Mouse (Mus musculus) right cerebral cortex, postnatal 14 days (tissue): ENCODE measurements around the gene Rcor1.

Experiments used
- DNase-seq: peaks from one replicate; pipeline ENCODE4 v3.0.0; 2022

Rcor1 gene

DNA sequence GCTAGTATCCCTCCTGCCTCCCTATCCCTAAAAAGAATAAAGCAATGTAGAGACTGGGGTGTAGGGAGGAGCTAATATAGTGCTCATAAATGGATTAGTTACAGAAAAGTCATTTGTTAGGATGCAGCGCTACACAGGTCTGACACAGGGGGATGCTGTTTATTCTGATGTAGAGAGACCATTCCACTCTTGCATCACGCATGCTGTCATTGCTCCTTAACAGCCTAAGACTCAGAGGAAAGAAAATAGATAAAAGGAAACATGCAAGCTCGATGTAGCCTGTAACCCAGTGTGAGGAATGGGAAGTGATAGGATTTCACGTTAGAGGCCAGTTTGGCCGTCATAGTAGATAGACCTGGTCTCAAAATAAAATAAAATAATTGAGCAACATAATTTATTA is 31.9 kb downstream of the Rcor1 start:
- no peak for DNase-seq

DNA sequence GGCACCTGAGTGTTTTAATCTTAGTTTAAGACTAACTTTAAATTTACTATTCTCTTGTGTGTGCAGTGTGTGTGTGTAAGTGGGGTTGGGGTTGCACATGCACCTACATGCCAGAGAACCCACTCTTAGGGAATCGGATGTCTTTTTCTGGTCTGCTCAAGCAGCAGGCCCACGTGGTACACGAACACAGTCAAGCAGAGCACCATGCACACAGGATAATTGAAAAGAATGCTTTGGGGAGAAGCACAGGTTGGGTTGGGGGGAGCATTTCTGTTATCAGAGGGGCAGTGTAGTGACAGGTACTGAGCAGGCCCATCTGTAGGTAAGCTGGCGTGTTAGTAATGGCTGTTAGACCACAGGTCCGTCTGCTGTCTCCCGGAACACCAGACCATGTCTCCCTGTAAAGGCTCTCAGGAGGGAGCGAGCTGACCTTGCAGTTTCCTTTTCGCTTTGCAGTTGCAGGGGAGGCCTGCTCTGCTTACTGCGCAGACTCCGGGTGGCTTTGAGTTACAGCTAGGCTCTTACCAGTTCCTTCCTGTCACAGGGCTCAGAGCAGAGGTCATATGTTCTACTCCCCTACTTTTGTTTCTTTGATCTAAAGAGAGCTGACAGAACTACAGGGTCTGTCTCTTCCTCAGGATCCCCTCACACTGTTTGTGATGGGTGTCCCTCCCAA is 32.5 kb downstream of the Rcor1 start:
- peak; percentile 22 for DNase-seq

DNA sequence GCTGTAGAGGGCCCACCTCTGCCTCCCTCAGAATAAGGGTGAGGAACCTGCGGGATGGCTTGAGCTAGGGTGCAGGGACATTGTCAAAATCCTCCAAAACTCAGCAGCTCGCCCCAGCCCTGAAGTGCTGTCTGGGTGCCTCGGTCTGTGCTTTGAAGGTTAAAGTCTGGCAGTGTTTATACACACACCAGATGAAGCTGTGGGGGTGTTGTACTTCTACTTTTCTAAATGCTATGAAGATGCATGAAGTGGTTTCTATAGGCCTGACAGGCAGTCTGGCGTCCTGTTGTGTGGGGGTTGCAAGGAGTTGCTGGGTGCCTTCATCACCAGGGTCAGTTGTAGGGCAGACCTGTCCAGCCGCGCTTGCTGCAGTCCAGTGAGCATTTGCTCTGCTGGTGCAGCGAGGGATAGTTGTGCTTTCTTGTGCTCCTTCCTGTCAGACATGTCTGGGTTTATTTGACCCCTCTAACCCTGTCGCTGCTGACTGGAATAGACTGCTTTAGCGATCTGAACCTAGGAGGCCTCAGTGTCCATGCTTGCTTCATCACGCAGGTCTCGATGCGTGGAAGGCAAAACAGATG is 37.3 kb downstream of the Rcor1 start:
- DNase-seq = no peak

DNA sequence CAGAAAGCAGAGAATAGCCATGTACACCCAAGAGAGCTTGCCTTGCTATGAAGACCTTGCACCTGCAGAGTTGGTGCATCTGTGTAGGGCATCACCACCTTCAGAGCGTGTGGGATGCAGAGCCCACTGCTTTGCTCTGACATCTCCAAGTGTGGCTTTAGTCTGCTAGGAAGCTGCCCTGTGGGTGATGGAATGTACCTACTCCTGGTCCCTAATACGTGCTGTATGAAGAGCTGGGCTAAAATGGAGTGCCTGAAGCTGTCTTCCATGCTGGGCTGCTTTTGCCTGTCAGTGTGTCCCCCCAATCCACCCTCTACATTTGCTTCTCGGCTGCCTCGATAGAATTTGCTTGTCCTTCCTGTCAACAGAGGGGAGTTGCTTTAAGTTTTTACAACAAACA is 46.4 kb downstream of the Rcor1 start:
- no peak for DNase-seq

DNA sequence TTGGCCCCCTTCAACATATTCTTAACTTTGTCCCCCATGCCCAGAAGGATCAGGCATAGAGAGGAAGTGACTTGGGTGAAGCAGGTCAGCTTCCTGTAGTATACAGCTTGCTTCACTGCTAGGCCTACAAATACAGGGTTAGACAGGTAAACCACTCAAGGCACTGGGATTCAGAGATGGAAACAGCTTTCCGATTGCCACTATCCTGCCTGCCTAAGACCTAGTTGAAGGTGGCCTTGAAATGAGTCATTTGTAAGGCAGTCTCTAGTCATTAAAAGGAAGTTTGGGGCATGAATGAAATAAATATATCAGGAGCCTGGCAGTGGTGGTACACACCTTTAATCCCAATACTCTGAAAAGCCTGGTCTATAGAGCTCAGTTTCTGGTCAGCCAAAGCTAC is 47.9 kb downstream of the Rcor1 start:
- no peak for DNase-seq

DNA sequence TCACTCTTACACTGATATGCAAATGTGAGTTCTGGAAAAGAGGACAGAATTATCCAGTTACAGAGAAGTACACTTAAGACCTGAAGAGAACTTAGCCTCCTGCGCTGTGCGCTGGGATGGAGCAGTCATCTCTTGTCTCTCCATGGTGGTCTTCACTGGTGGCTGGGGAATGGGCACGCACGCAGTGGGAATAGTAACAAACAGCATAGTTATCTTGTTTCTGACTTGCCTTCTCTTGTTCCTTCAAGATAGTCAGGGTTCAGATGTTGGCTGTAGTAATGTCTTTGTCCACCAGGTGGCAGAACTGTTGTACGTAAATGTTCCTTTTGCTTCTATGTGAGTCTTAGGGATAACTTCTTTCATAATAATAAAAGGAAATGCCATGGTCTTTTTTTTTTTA is 49.0 kb downstream of the Rcor1 start:
- DNase-seq = peak; percentile 77

DNA sequence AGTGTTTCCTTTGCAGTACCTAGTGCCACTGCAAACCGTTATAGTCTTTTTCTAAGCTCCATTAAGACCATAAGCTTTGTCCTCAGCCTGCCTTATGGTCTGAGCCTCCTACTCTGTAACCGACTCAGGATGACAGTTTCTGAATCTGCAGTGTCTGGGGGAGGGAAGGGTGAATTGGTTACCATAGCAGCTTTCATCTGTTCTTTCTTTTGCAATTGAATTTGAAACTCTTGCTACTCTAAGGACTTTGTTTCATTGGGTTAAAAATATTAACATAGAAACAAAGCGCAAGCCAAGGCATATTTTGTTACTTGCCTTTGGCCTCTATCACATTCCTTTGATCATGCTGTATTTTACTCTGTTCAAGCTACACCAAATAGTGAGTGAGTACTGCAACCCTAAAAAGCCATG is 49.6 kb downstream of the Rcor1 start:
- no peak for DNase-seq

DNA sequence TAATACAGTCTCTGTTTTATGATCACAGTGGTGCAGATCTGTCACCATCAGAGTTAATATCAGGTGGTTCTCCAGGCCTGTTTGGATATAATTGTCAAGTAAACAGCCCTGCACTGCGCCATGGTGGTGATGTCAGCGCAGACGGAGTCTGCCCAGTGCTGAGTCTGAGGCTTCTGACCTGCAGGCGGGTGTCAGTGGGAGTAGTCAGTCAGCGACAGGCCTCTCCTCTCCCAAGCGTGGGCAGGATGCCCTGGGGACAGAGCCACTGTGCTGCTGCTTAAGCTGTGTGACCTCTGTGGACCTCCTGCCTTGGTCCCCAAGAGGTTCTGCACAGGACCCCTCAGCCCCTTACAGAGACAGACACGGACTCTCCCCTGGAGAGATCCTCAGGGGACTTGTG is 50.0 kb downstream of the Rcor1 start:
- no peak for DNase-seq

DNA sequence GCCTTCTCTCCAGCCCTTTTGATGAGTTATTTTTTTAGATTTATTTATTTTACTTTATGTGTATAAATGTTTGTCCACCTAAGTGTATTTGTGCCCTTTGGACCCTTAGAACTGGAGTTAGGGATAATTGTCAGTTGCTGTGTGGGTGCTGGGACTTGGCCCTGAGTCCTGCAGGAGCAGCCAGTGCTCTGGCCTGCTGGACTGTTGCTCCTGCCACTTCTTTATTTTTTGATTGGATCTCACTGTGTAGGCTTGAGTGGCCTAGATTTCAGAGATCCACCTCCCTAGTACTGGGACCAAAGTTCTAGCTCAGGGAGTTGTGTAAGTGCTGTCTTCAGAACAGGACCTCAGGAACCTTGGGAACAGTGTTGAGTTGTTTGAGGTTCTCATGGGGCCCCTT is 51.6 kb downstream of the Rcor1 start:
- DNase-seq = no peak

DNA sequence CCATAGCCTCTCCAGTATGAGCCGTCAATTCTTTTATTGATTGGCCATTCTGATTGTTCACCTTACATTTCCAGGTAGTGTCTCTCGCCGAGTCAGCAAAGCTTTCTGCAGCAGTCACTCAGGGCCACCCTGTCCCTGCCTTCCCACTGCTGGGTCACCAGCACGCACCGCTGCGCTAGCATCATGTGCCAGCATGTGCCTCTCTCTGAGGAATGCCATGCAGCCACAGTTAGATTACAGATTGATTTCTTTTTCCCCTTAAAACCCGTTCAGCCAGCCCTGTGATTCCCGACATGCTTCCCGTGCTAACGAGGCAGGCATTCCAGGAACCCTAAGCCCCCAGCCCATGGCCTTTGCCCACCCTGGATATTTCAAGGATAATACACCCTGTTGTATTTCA is 52.8 kb downstream of the Rcor1 start:
- no peak for DNase-seq

DNA sequence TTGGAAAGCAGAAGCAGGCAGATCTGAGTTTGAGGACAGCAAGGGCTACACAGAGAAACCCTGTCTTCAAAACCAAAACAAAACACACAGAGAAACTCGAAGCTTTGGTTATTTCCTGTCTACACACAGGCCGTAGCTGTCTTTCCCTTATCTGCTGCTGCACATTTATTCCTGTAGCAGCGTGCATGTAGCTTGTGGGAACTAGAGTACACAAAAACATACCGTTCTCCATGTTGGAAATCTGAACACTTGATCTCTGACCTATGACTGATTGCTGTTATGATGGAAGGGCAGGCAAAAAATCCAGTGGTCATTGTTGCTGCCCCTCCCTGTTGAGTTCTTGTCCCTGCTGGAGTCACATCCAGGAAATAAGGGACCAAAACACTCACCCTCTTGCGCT is 54.9 kb downstream of the Rcor1 start:
- no peak for DNase-seq

DNA sequence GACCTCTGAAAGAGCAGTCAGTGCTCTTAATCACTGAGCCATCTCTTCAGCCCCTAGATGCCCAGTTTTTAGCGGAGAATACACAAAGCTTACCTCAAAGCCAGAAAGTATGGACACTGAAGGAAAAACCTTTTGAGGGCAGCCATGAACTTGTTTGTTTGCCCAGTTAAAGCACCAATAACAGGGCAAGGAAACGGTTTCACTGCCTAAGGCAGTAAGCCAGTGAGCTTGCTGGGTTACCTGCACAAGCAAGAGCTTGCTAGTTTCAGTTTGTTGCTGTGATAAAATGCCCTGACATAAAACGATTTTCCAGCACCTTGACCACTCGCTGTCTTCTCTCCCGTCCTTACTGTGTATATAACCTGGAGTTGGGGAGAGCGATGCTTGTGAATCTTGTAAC is 55.9 kb downstream of the Rcor1 start:
- DNase-seq = no peak

DNA sequence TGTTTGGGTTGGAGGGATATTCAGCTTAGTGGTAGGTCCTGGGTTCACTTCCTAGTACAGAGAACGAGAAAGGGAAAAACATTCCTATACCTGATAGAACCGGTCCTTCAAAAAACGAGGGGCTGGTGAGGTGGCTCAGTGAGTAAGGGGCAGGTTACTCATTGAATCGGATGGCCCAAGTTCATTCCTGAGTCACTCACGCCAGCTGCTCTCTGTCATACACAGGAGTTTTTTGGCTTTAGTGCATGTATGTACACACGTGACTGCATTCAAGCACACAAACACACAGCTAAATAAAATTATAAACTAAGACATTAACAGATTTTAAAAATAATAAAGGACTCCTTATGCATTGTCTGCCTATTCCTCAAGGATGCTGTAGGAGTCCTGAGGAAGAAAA is 57.1 kb downstream of the Rcor1 start:
- DNase-seq = no peak

DNA sequence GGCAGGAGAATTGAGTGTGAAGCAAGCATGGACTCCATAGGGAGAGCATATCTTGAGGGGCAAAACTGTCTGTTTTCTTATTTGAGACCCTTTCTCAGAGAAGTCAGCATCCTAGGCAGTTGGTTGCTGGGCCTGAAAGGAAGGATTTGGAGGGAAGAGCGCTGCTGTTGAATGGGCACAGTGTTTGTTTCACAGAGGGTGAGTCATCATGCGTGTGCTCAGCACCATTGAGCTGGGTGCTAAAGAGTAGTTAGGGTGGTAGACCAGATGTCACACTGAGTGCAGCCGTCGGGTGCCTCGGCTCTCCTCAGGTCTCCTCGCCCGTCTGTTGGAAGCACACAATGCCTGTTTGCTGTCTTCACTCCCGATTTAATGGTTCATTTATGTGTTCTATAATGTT is 57.9 kb downstream of the Rcor1 start:
- no peak for DNase-seq

DNA sequence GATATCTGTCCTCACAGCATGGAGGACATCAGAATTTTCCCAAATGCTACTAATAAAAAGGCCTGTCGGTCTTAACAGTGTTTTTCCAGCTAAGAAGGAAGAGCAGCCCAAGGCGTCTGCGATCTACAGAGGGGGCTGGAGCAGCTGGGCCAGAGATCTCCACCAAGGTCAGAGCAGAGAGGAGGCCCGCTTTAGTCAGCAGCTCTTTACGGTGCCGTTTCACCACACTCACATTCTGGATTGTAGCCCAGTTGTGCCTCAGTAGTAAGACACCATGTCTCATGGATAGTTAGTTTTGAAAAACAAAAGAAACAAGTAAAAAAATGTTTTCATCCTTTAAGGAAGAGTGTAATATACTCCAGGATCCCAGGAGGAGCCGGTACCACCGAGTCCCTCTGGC is 72.0 kb downstream of the Rcor1 start:
- no peak for DNase-seq

DNA sequence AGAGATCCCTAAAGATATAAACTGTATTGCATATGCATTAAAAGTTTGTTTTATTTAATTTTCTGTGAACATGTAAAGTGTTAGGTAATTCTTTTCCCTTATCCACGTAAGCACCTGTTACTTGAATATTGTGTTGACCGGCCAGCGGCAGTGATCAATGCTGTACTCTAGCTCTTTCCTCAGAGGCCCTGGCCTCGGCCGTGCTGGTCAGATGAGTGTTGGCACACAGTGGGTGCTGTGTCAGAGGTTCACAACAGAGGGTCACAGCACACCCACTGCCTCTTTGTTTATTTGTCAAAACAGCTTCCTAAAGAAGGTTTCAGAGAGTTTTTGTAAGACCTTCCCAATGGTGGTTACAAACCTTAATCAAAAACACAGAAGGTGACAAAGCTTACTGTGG is 75.4 kb downstream of the Rcor1 start:
- no peak for DNase-seq

DNA sequence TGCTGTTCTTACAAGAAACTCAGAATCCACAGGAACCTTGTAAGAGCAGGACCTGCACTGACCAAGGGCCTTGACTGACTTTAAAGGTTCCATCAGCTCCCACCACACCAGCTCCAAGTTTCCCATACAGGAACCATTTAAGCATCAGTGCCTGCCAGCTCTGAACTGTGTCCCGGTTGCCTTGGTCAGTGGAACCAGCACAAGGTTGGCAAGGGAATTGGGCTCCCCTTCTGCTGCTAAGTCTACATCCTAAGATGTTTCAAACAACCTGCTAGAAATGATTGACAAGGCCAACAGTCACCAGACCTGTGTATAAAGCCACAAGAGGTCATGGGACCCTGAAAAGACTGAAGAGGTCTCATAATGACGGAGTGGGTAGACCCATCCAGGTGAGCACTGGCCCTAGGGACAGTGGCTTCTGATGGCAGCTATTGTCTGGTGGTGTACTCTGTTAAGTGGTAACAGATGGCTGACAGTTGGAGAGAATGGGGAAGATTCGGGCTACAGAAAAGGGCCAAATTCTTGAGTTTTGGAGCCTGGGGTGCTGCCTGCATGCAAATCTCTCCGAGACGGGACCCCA is 80.4 kb downstream of the Rcor1 start:
- DNase-seq = no peak

DNA sequence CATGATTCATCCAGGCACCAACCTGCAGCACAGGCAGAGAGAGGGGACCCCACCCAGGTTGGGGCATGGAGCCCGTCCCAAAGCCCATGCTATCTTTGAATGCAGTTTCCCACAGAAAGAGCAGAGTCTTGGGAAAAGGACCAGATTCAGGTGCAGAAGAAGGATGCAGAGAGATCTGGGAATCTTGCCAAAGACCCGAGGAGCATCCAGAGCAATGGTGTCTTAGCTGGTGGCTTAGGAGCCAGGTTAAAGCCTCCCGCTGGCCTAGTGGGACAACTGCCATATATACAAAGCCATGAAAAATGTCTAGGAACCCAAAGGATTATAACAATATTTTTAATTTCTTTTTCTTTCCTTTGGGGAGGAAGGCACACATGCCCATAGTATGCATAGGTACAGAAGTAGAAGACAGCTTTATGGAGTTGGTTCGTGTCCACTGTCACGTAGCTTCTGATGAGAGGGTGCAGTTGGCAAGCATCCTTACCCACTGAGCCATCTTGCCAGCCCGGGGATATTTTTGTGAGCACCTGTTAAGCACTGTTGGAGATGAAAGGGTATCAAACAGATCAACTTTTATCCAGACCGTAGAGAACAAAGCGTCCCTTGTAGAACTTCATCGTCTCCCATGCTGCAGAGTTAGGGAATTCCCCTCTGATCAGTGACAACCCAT is 82.0 kb downstream of the Rcor1 start:
- DNase-seq = no peak

DNA sequence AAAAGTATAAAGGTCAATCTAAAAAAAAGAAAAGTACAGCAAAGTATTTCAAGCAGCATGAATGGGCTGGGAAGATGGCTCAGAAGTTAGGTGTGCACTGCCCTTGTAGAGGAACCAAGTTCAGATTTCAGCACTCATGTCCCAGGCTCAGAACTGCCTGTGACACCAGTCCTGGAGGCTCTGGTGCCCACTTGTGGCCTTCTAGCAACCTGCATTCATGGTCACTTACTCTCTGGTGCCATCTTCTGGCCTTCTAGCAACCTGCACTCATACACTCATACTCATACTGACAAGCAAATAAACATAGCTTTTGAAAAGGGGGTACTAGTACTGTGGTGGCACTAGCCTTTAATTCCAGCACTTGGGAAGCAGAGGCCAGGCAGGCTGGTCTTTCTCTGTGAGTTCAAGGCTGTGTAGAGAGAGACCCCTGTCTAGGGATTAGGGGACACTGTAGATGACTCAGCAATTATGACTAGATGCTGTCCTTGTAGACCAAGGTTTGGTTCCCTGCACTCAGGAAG is 83.2 kb downstream of the Rcor1 start:
- DNase-seq = no peak

DNA sequence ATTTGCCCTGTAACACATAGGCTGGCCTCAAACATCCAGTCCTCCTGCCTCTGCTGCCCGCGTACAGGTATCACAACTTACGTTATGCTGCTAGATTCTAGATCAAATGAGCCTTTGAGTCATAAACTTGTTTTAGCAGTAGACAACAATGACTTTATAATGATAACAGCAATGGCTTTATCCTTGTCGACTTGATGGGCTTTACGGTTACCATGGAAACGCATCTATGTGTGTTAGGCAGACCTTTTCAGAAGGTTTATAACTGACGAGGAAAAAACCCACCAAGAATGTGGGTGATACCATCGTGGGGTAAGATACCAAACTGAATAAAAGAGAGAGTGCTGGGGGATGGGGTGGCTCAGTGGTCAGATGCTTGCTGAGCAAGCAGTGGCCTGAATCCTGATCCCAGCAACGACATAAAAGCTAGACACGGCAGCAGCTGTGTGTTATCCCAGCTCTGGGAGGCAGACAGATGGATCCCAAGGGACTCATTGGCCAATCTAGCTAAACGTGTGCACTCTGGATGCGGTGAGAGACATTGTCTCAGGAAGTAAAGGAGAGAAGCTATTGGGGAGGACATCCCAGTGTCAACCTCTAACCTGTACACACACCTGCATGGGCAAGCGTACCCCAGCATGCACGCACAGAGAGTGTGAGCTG is 85.6 kb downstream of the Rcor1 start:
- no peak for DNase-seq

DNA sequence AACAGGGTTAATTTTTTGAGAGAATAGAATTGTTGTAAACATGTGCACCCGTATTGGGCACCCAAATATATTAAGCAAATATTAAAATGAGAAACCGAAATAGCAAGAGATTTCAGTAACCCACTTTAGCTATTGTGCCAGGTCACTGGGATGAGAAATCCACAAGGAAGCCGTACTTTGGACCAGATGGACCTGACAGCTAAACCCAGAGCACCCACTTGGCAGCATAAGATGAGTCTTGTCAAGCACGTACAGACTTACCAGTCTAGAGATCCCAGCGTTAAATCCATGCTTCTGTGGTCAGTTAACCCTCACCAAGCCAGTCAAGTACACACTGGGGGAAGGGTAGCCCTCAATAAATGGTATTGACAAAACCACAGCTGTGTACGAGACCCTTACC is 86.5 kb downstream of the Rcor1 start:
- no peak for DNase-seq

DNA sequence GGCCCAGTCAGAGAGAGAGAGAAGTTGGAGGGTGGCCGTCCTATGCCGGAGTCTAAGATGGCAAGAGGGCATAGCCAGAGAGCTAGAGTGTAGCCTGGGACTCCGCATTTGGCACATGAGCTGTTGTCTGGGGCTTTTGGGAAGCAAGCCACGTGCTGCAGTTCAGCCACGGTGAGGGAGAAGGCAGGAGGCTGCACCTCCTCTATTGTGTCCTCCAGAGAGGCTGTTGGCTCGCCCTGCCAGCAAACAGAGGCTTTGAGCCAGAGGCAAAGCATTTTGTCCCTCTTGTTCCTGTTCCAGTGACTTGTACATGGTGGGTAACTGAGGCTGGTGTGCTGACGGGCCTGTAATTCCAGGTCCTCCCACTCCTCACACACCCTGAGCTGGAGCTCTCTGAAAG is 95.0 kb downstream of the Rcor1 start:
- DNase-seq = no peak
